Mouse (Mus musculus) stomach, adult 2 months (tissue): ENCODE results near the gene Wdr35. TPM values are rescaled to one million over a fixed set of nuclear protein-coding genes. Genes with fewer than 3 reads are reported as not detected.

Experiments used
- polyA plus RNA-seq: library from polyadenylated mRNA; depleted of rRNA; stranded (reverse); fragments of >200 nt; gene quantifications from 2 replicates; pipeline ENCODE4 v1.2.3, GENCODE M21; 2012; rRNA removed

Gene Wdr35
- polyA plus RNA-seq = 0.17 and 0.24 TPM in 2 replicates

GRCm38 (mm10) chr12:8973820-8974465 is at the start of gene Wdr35:
Gene Wdr35 (plus strand): TSS chr12:8973892.

GRCm38 (mm10) chr12:8947714-8948464 is 25.8 kb upstream of the Wdr35 start, which contains the start of gene Matn3:
Gene Matn3 (plus strand): TSS chr12:8947929.

GRCm38 (mm10) chr12:9029888-9030723 is 56.4 kb downstream of the Wdr35 start, which contains the start of gene Ttc32:
Gene Ttc32 (plus strand): TSS chr12:9029997.

Other genes starting within 250 kb of the Wdr35 start
- gene Sdc1, start 202.6 kb upstream of the Wdr35 start, polyA plus RNA-seq = 83.5 and 107 TPM in 2 replicates
- gene Laptm4a, start 52.2 kb upstream of the Wdr35 start, polyA plus RNA-seq = 51.6 and 63.2 TPM in 2 replicates
- 0.03 and 0.04 TPM in 2 replicates for gene Matn3, start 26.0 kb upstream of the Wdr35 start, polyA plus RNA-seq
- 3.9 and 11.0 TPM in 2 replicates for gene Ttc32, start 56.1 kb downstream of the Wdr35 start, polyA plus RNA-seq